Mouse (Mus musculus) hindbrain, embryonic 15.5 days (tissue): ENCODE data around the gene Ctsc. TPM values are rescaled to one million over a fixed set of nuclear protein-coding genes. Genes with fewer than 3 reads are reported as not detected.

Experiments
- ATAC-seq: fragments of 200-750 bp; cut with Nextera tagmentation; 2 replicates; pipeline ENCODE4 v1.8.0; 2017; ENCODE audit warnings: low read depth, moderate number of reproducible peaks, moderate TSS enrichment; ENCODE audit not compliant: low FRiP score
- H3K27ac ChIP-seq: fragments of 300-500 bp; sonication (generic); replicated peaks from 2 replicates; pipeline ENCODE4 v1.5.1; 2015; ENCODE audit warnings: mild to moderate bottlenecking, inconsistent platforms
- H3K27me3 ChIP-seq: fragments of 300-500 bp; sonication (generic); 2 replicates; pipeline ENCODE4 v1.6.1; 2015; ENCODE audit warnings: control low read depth, inconsistent platforms
- H3K36me3 ChIP-seq: fragments of 300-500 bp; sonication (generic); 2 replicates; pipeline ENCODE4 v1.6.1; 2015; ENCODE audit warnings: control low read depth, inconsistent platforms
- H3K4me1 ChIP-seq: fragments of 300-500 bp; sonication (generic); replicated peaks from 2 replicates; pipeline ENCODE4 v1.6.1; 2015; ENCODE audit warnings: control low read depth, inconsistent platforms
- H3K4me2 ChIP-seq: fragments of 300-500 bp; sonication (generic); 2 replicates; pipeline ENCODE4 v1.6.1; 2015; ENCODE audit warnings: moderate library complexity, mild to moderate bottlenecking, inconsistent platforms
- H3K4me3 ChIP-seq: fragments of 300-500 bp; sonication (generic); 2 replicates; pipeline ENCODE4 v1.5.1; 2015; ENCODE audit warnings: mild to moderate bottlenecking, inconsistent platforms
- H3K9ac ChIP-seq: fragments of 300-500 bp; sonication (generic); 2 replicates; pipeline ENCODE4 v1.6.1; 2015; ENCODE audit warnings: inconsistent platforms
- H3K9me3 ChIP-seq: fragments of 300-500 bp; sonication (generic); 2 replicates; pipeline ENCODE4 v1.6.1; 2016; ENCODE audit warnings: control low read depth, inconsistent platforms
- WGBS: fragments of 180-500 bp; shearing (Covaris S2); methylation state at CpG from one replicate; pipeline ENCODE4 v1.1.7; 2015; 5-methylcytosine and 5-hydroxymethylcytosine counted together
- polyA plus RNA-seq: library from polyadenylated mRNA; unstranded; fragments of >200 nt; fragmentation: Nextera tagmentation; extraction: Ambion mirVana; gene quantifications from 2 replicates; pipeline ENCODE4 v1.2.1, GENCODE M21; 2015

Ctsc gene
- polyA plus RNA-seq, 1 experiment from 2014 or later: 20.5 TPM

DNA sequence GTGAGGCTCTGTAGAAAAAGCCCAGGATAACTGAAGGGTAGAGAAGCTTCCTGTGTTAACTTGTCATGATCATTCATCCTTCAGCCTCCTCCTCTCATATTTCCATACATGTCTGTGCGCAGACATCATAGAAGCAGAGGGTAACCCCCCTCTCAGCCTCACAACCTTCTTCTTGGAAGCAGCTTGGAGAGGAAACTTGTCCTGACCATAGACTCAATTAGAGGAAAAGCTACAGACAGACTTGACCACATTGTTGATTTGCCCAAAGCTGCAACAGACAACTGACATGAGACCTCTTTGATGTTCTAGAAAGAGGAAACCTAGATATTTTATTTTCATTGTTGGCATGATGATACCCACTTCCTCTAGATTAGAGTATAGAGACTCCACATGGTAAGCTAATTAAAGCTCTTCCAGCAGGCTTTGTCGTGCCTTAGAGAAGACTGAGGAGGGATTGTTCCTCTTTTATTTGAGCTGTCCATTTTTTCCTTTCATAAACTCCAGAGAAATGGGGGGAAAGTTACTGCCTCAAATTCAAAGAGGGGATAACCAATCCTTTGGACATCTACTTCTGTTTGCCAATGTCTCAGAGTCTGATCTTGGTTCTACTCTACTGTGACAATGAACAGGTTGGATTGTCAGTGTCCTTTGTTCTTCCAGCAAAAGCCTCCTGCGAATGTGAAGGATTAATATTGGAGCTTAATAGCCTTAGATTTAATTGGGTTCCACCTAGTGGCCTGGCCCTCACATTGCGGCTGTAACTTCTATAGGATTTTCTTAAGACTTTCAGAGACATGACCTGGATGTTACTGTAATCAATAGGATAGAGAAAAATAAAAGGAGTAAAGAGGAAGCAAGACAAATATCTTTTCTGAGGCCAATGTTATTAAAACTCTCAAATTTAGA lies 79.2 kb downstream of the Ctsc start:
- no peak for ATAC-seq

DNA sequence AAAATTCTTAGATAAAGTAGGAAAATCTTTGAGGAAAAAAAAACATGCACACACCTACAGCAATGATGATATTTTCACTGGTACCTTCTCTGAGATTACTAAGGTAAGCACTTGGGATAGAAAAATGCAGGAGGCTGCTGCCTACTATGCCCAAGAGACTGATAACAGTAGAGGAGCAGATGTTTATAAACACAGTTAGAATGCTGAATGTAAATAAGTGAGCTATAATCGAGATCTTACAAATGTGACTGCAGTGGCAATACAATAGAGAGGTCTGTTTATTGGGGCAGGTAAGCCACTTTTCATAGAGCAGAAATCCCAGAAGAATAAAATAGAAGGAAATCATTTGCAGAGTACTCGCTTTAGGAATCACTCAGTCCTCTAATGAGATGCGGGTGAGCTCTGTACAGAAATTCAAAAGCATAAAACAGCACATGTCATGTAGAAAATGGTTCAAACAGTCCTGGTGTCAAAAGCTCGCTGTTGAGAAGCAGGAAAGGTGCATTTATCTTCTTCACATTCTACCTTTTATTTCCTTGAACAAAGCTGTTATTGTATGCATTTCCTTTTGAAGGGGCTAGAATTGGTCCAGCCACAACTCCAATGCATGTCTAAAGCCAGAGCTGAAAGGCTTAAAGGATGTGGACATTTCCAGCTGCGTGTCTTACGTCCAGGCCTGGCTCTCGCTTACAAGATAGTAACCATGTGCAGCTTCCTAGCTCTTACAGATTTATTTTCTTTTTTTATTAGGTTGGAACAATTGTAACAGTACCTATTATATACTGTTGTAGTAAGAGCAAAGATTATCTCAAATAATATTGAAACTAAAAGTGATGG lies 80.4 kb downstream of the Ctsc start:
- no peak for ATAC-seq
- H3K9ac ChIP-seq: no peak overlapping the region
- H3K4me2 ChIP-seq: no peak overlapping the region
- no peak overlapping the region for H3K4me3 ChIP-seq
- no peaks in the 10 kb centered on the region for H3K36me3 ChIP-seq
- H3K9me3 ChIP-seq: no peaks in the 10 kb centered on the region
- H3K27me3 ChIP-seq: no peaks in the 10 kb centered on the region
- no peak overlapping the region for H3K27ac ChIP-seq
- 40% methylated on average over 7 of the region's 7 CpGs for WGBS
- H3K4me1 ChIP-seq: no peaks in the 10 kb centered on the region

More for the DNA sequence above, 79.2 kb downstream of the Ctsc start:
- Histone ChIP-seq H3K27ac (no peak overlapping the region), H3K4me3 (no peak overlapping the region), H3K27me3 (no peaks in the 10 kb centered on the region), H3K4me1 (no peaks in the 10 kb centered on the region), H3K36me3 (no peaks in the 10 kb centered on the region), H3K9me3 (no peaks in the 10 kb centered on the region), H3K9ac (no peak overlapping the region), H3K4me2 (no peak overlapping the region)
- WGBS: 45% methylated on average over 4 of the region's 4 CpGs

Other genes with a start within 250 kb of the Ctsc start
- gene Rab38, start 152.2 kb downstream of the Ctsc start, polyA plus RNA-seq: 2.0 and 2.9 TPM in 2 replicates